Mouse (Mus musculus) splenic B cell, adult 2 months (primary cell): ENCODE results near the gene Map3k11.

Experiments used
- DNase-seq: peaks from one replicate; pipeline ENCODE4 v3.0.0-alpha.2; 2011; ENCODE audit warnings: low read depth, low spot score
- H3K27me3 ChIP-seq: 2 replicates; pipeline ENCODE4 v1.6.1; 2012; ENCODE audit warnings: mild to moderate bottlenecking, low read length, moderate library complexity, mixed read lengths; ENCODE audit not compliant: control insufficient read depth, poor library complexity, insufficient read depth, severe bottlenecking
- H3K36me3 ChIP-seq: 2 replicates; pipeline ENCODE4 v1.6.1; 2012; ENCODE audit warnings: mild to moderate bottlenecking, low read length, moderate library complexity, mixed read lengths; ENCODE audit not compliant: control insufficient read depth, poor library complexity, insufficient read depth, severe bottlenecking

Gene Map3k11

DNA sequence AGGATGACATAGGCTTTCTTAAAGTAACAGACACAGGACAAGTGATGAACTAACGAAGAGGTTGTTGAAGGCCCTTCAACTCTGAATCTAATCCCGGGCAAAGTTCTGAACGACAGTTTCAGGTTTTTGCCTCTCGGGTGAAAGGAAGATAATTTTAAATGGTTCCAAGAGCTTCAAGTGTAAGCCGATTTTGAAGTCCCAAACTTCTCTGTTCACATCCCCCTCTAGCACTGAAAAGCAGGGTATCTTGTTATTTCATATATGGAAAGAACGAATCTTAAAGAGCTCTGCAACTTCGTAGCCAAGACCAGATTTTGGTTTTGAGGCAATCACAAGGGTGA, 516 bp downstream of the Map3k11 start:
- H3K27me3 ChIP-seq = no peaks in the 10 kb centered on the region
- no peak for DNase-seq
- H3K36me3 ChIP-seq = peaks cover 2% of the 10 kb centered on the region

DNA sequence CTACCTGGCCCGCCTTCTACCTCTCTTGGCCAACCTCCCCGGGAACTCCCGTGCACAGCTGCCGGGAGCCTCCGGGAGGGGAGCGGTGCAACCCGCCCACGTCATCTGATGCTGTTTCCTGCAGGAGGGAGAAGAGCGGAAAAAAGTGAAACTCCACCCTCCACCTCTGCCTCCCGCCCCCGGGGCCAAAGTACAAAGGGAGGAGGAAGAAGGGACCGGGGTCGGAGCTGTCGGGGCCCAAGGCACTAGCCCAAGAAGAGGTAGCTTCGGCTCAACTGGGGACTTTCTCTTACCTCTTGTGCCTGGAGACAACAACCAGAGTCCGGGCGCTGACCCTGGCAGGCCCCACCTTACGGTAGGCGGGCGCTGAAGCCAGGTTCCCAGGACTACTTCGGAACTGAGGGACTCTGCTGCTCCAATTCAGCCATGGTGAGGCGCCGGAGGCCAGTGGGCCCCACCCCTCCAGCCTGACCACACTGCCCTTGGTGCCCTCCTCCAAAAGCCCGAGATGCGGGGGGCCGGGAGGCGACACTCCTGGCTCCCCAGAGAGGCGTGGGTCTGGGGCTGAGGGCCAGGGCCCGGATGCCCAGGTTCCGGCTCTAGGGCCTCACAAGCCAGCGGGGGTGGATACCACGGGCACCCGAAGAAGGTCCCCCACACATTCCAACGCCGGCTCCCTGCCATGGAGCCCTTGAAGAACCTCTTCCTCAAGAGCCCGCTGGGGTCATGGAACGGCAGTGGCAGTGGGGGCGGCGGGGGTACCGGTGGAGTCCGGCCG, 1.2 kb downstream of the Map3k11 start:
- peak; percentile 91 for DNase-seq
- peaks cover 2% of the 10 kb centered on the region; the same call in 1 of the 2 replicates for H3K36me3 ChIP-seq
- H3K27me3 ChIP-seq = no peaks in the 10 kb centered on the region

DNA sequence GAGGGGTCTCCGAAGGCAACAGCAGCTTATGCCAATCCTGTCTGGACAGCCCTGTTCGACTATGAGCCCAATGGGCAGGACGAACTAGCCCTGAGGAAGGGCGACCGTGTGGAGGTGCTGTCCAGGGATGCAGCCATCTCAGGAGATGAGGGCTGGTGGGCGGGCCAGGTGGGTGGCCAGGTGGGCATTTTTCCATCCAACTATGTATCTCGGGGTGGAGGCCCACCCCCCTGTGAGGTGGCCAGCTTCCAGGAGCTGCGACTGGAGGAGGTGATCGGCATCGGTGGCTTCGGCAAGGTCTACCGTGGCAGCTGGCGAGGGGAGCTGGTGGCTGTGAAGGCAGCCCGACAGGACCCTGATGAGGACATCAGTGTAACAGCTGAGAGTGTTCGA, 1.8 kb downstream of the Map3k11 start:
- peaks cover 2% of the 10 kb centered on the region for H3K36me3 ChIP-seq
- no peak for DNase-seq
- H3K27me3 ChIP-seq = no peaks in the 10 kb centered on the region

DNA sequence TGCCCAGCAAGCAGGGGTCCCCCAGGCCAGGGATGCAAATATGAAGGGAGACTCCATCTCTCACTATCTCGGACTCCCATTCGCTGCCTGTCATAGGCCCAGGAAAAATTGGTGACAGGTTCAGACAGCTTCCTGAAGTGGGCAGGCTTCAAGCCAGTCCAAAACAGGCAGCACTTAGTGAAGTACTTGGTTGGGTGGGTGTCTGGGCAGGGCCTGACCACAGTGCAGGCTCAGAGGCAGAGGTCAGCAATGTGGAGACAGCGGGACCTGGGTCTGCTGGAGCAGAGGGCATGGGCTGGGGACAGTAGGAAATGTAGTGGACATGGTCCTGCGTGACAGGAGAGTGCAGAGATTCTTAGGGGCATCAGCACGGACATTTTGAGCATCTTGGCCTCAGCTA, 3.1 kb downstream of the Map3k11 start:
- DNase-seq = no peak
- Histone ChIP-seq H3K27me3 (no peaks in the 10 kb centered on the region), H3K36me3 (peaks cover 2% of the 10 kb centered on the region)

DNA sequence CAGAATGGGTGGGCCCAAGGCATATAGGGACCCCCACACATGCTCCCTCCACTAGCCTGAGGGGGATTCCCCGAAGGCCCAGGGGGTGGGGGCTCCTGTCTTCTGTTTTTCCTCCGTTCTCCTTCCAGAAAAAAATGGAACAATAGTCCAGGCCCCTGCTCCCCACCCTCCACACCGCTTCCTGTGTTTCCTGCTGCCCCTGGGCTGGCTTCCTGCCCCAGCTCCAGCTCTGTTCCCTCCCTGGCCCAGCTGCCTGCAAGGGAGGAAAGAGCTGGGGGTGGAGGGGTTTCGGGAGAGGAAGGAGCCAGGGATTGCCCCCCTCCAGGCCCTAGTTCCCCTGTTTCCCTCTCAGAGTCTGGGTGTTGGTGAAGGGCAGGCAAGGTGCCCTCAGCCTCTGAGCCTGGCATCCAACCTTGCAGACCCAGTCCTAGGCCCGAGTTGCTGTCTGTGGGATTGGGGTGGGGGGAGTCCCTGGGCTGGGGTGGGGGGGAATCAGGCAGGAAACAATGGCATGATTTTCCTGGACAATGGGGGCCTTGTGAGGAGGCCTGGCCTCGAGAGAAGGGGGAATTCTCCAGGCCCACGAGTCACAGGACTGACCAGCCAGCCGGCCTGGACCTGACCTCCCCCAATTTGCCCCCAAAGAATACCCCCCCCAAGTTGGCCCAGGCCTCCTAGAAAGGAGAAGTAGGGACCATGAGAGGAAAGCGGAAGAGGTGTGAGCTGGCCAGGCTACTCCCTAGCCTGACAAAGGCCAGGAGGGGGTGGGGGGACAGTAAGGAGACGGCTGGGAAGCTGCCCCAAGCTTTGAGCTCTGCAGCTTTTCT, 3.8 kb downstream of the Map3k11 start:
- Histone ChIP-seq H3K27me3 (no peaks in the 10 kb centered on the region), H3K36me3 (peaks cover 8% of the 10 kb centered on the region)
- DNase-seq = no peak

- peaks cover 14% of the 10 kb centered on the region for H3K36me3 ChIP-seq
- H3K27me3 ChIP-seq = no peaks in the 10 kb centered on the region
- no peak for DNase-seq
These were observed 4.4 kb downstream of the Map3k11 start for GRCm38 (mm10) chr19:5692913-5693396.

DNA sequence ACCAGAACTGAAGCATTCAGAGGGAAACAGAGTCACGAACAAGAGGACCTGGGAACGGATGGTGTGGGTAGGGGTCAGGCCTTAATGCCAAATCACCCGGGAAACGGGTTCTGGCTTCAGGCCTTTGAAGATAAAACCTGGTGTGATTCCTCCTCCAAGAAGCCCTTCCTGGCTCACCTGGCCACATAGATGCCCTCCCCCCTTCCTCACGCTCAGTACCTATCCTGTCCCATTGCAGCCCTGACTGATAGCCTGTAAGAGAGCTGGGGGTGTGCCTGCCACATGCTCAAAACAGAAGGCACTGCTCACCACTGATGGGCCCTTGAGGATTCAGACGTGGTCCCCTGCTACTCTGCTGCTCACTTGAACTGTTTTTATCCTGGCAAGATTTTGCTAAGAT, 5.3 kb downstream of the Map3k11 start:
- H3K27me3 ChIP-seq = no peaks in the 10 kb centered on the region
- no peak for DNase-seq
- H3K36me3 ChIP-seq = peaks cover 16% of the 10 kb centered on the region

GRCm38 (mm10) chr19:5695849-5696462, 7.4 kb downstream of the Map3k11 start:
- no peak for DNase-seq
- Histone ChIP-seq H3K27me3 (no peaks in the 10 kb centered on the region), H3K36me3 (peaks cover 24% of the 10 kb centered on the region)

DNA sequence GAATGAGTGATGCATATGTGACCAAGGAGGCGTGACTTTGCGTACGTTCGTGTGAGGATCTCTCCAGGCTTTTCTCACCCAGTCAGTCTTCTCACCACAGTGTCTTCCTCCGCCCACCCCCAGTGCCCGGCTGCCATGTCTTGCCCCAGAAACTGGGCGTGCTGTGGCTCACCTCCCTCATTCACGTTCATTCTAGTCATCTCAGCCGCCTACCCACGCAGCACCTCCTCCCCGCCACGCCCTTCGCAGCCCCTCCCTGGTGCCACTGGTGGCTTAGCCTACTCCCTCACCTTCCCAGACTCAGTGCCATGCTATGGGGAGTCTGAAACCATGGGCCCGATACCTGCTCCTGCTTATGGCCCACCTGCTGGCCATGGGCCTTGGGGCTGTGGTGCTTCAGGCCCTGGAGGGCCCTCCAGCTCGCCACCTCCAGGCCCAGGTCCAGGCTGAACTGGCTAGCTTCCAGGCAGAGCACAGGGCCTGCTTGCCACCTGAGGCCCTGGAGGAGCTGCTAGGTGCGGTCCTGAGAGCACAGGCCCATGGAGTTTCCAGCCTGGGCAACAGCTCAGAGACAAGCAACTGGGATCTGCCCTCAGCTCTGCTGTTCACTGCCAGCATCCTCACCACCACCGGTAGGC, 15.7 kb downstream of the Map3k11 start, which contains the start of gene Kcnk7:
Gene Kcnk7 (plus strand): TSS at position 205 of the 638 bp plus-strand sequence.
- no peak for DNase-seq
- Histone ChIP-seq H3K36me3 (peaks cover 16% of the 10 kb centered on the region), H3K27me3 (no peaks in the 10 kb centered on the region)

GRCm38 (mm10) chr19:5704801-5705571, 16.4 kb downstream of the Map3k11 start:
- DNase-seq = no peak
- no peaks in the 10 kb centered on the region for H3K27me3 ChIP-seq
- H3K36me3 ChIP-seq = peaks cover 16% of the 10 kb centered on the region

- peaks cover 14% of the 10 kb centered on the region for H3K36me3 ChIP-seq
These were observed 21.5 kb downstream of the Map3k11 start for GRCm38 (mm10) chr19:5710068-5710467.

GRCm38 (mm10) chr19:5710581-5710980, 22.0 kb downstream of the Map3k11 start:
- no peak for DNase-seq
- Histone ChIP-seq H3K27me3 (no peaks in the 10 kb centered on the region), H3K36me3 (peaks cover 16% of the 10 kb centered on the region)

More at GRCm38 (mm10) chr19:5710068-5710467, 21.5 kb downstream of the Map3k11 start:
- H3K27me3 ChIP-seq = no peaks in the 10 kb centered on the region
- DNase-seq = no peak

DNA sequence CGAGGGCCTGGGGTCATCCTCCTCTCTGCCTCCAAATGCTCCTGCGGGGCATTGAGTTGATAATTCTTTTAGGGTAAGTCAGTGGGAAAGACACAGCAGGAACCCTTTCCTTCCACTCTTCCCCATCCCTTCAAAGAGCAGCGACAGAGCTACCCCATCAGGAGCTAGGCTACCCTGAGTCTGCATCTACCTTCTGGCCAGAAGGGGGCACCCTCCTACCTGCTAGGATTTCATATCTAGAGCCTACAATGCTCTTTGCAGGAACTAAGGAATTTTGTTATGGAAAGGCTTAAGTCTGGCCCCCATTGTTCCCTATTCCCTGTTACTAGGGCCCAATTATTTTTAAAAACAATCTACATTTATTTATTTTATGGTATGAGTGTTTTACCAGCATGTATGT, 22.7 kb downstream of the Map3k11 start:
- H3K27me3 ChIP-seq = no peaks in the 10 kb centered on the region
- peak; percentile 78 for DNase-seq
- peaks cover 17% of the 10 kb centered on the region for H3K36me3 ChIP-seq

- H3K36me3 ChIP-seq = peaks cover 17% of the 10 kb centered on the region
- no peaks in the 10 kb centered on the region for H3K27me3 ChIP-seq
- DNase-seq = peak; percentile 60
These were observed 23.4 kb downstream of the Map3k11 start for GRCm38 (mm10) chr19:5711907-5712460.
